Mouse (Mus musculus): ENCODE measurements around the gene Grm5.

Grm5 gene

GRCm38 (mm10) chr7:87846082-87846481 lies 262.1 kb downstream of the Grm5 start:
- no peak for DNase-seq (ENCODE audit: low spot score in 2 of 2)

DNA sequence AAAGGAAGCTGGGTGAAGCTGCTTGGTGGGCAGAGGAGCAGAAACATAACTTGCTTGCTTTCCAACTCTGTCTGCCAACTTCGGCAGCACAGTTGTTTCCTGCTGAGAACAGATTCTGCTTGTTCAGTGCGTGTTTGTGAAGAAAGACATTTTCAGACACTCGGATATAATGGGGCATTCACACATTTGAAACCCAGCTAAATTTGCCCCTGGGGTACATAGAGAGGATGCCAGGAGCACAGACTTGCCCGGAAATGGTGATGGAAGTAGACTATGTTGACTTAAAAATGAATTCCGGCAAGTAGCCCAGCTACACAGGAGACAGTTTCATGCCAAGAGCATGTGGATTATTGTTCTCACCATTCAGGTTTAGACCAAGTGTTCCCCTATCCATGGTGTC lies 342.0 kb downstream of the Grm5 start:
- peak; percentile 28 to 37 for DNase-seq (ENCODE audit: low spot score in 2 of 2)

GRCm38 (mm10) chr7:87937415-87937814 lies 353.4 kb downstream of the Grm5 start:
- DNase-seq (ENCODE audit: low spot score in 2 of 2), result no peak

DNA sequence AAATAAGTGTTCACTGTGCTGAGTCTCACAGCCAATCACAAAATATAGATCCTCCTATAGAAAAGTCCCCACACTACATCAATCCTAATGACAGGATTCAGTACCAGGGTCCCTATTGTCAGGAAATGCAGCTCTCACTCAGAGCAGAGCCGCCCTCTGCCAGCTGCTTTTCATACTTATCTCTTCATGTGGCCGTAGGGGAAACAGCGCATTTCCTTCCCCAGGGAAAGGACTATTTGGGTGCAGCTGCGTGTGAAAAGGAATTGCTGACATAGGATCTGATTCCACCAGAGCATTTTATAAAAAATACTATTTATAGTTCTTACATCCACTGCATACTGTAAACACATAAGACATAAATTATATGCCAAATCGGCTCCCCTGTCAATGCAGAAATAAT lies 354.3 kb downstream of the Grm5 start:
- DNase-seq (ENCODE audit: low spot score in 2 of 2), result no peak

GRCm38 (mm10) chr7:87950205-87950604 lies 366.2 kb downstream of the Grm5 start:
- DNase-seq (ENCODE audit: low spot score in 2 of 2), result no peak

DNA sequence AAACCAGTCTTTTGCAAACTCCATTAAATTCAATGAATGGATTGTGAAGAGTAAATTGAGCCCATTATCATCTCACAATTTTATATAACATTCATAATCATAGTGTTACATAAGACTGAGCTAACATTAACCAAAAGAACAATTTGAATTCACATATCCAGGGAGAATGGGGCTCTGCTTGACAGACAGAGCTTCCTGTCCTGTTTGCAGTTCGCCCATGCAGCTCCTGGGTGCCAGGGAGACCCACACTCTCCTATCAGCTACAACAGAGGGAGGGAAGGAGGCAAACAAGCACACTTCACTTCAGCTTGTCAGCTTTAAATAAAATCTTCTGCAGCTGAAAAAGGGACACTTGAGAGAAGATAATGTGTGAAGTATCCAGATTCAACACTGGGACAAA lies 389.2 kb downstream of the Grm5 start:
- DNase-seq (ENCODE audit: low spot score in 2 of 2), result no peak

DNA sequence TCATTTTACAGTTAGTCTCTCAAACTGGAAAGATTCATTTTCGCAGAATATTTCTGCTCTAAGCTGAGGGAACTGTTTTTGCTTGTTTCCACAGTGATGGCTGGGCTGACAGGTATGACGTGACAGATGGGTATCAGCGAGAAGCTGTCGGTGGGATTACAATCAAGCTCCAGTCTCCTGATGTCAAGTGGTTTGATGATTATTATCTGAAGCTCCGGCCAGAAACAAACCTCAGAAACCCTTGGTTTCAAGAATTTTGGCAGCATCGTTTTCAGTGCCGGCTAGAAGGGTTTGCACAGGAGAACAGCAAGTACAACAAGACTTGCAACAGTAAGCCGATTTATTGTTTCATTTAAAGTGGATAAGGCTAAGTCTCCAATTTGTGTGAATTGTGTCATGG lies 391.1 kb downstream of the Grm5 start:
- DNase-seq (ENCODE audit: low spot score in 2 of 2), result no peak

GRCm38 (mm10) chr7:87983494-87983893 lies 399.5 kb downstream of the Grm5 start:
- DNase-seq (ENCODE audit: low spot score in 2 of 2), result no peak

DNA sequence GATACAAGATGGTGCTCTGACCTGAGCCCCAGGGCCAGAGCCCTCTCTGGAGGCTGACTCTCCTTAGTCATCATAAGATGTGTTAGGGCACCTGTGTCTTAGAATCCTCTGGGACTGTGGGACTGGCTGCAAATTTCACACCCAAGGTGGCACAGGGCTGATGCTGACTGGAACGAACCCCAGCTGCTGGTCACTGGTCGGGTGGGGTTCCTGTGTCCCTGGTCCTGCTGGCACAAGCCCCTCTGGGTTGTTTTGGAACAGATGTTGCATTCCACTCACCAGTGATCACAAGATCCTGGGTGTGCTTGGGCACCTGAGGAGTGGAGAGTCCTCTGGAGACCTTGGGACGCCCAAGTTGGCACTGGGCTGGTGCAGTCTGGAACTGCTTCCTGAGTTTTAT lies 430.5 kb downstream of the Grm5 start:
- no peak for DNase-seq (ENCODE audit: low spot score in 2 of 2)

DNA sequence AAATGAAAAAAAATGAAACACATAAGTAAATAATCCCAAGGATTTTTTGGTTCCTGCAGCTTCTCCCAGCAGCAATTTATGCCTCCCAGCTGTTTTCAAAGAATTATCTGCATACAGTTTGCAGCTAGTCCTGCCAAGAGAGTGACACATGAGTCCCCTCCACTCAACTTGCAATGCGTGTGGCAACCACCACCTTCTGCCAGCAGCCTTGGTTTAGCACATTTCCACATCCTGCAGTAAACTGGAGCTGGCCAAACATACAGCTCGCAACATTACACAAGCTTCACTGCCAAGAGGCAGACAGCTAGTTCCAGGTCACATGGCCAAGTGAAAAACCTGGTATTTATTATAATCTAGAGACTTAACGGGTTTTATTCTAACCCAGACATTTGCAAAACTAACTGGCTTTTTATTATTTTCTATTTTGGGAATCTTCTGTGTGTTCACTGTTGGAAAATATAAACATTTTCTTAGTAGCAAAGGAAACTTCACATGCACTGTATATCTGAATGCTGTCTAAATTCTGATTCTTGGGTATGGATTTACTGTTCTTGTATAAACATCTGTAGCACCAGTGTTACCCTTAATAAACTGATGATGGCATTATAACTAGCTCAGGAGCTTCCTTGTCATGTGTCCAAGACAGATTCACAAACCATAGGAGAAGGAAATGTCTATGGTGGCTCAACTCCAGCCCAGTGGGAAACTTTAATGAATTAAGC lies 443.6 kb downstream of the Grm5 start:
- DNase-seq (ENCODE audit: low spot score in 2 of 2), result no peak

- no peak for DNase-seq (ENCODE audit: low spot score in 2 of 2)
These were observed 463.4 kb downstream of the Grm5 start for GRCm38 (mm10) chr7:88047366-88047765.

GRCm38 (mm10) chr7:88054224-88054938 lies 470.4 kb downstream of the Grm5 start:
- DNase-seq (ENCODE audit: low spot score in 2 of 2), result no peak

DNA sequence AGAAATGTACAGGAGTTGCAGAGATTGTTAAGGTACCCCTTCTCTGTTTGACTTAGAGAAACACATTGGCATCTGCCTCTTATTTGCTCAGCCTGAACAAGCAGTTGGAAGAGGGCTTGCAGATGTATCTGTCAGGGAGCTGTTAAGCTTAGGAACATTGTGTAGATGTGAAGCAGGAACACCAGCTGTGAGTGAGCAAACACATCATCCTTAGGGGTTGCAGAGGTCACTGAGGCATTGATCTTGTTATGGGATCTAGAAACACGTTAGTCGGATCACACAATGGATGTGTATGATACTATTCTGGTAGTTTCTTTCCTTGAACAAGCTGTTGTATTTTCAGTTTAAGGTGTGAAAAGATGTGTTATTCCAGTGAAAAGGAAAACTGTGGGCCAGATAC lies 472.5 kb downstream of the Grm5 start:
- DNase-seq (ENCODE audit: low spot score in 2 of 2), result no peak

GRCm38 (mm10) chr7:88091115-88091514 lies 507.1 kb downstream of the Grm5 start:
- DNase-seq (ENCODE audit: low spot score in 2 of 2), result no peak

DNA sequence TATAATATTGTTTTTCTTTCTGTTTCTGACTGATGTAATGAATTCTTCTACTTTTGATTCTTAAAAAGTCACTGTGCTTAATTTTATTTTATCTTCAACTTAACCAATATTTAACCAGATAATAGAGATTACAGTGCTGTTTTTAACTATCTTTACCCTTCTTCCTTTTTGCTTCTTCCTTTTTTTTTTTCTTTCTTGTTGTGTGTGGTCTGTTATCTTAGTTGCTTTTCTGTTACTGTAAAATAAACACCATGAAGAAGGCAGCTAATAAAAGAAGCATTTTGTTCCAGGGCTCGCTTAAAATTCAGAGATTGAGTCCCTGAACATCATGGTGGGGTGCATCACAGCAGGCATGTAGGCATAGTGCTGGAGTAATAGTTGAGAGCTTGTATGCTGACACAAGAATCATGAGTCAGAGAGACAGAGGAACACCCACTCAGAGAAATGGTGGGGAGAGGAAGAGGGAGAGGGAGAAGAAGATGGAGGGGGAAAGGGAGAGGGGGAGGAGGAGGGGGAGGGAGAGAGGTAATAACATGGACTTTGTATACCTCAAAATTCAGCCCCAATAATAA lies 512.7 kb downstream of the Grm5 start:
- DNase-seq (ENCODE audit: low spot score in 2 of 2), result no peak

GRCm38 (mm10) chr7:88097715-88098114 lies 513.7 kb downstream of the Grm5 start:
- peak; percentile 37 to 38 for DNase-seq (ENCODE audit: low spot score in 2 of 2)

- no peak for DNase-seq (ENCODE audit: low spot score in 2 of 2)
These were observed 532.9 kb downstream of the Grm5 start for GRCm38 (mm10) chr7:88116724-88117409.

GRCm38 (mm10) chr7:88128080-88128848 lies 544.3 kb downstream of the Grm5 start:
- DNase-seq (ENCODE audit: low spot score in 2 of 2), result no peak

DNA sequence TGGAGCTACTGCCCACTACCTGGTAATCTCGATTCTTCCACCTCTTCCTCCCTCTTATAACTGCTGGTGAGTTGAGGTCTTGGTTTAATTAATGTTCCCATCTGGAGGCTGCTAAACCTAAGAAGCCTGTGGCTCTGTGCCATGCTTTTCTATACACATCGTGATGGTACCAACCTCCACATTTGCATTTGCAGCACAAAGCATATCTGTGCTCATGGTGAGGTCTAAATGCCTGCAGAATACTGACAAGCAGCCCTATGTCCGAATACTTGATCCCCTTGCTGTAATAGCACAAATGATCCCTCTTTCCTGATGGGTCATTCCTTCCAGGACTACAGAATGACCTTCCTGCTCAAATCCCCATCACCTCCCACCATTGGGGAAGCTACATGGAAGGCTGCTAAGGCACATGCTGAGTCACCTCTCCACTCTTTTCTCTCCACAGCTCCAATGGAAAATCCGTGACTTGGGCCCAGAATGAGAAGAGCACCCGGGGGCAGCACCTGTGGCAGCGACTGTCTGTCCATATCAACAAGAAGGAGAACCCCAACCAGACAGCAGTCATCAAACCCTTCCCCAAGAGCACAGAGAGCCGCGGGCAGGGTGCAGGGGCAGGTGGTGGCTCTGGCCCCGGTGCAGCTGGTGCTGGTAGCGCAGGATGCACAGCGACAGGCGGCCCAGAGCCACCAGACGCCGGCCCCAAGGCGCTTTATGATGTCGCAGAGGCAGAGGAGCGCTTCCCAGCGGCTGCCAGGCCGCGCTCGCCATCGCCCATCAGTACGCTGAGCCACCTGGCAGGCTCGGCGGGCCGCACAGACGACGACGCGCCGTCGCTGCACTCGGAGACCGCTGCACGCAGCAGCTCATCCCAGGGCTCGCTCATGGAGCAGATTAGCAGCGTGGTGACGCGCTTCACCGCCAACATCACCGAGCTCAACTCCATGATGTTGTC lies 545.8 kb downstream of the Grm5 start:
- DNase-seq (ENCODE audit: low spot score in 2 of 2), result no peak

- no peak for DNase-seq (ENCODE audit: low spot score in 2 of 2)
These were observed 546.5 kb downstream of the Grm5 start for GRCm38 (mm10) chr7:88130488-88130849.
